Mouse (Mus musculus) liver, adult (tissue): ENCODE measurements around the gene Dennd4a.

Experiments
- GATA4 ChIP-seq: IDR thresholded peaks from 2 replicates; pipeline ENCODE4 v1.6.1; 2014; ENCODE audit warnings: mild to moderate bottlenecking, low read length; ENCODE audit not compliant: insufficient replicate concordance

Gene Dennd4a

GRCm38 (mm10) chr9:64913973-64914372 lies 102.8 kb downstream of the Dennd4a start:
- no peak; the same call in 1 of the 2 replicates for TF ChIP-seq GATA4

- TF ChIP-seq GATA4, result no peak
These were observed 103.5 kb downstream of the Dennd4a start for GRCm38 (mm10) chr9:64914629-64915028.

- TF ChIP-seq GATA4, result no peak
These were observed 107.4 kb downstream of the Dennd4a start for GRCm38 (mm10) chr9:64918560-64918959.

- TF ChIP-seq GATA4, result no peak
These were observed 114.6 kb downstream of the Dennd4a start for GRCm38 (mm10) chr9:64925771-64926170.

GRCm38 (mm10) chr9:64926201-64926991 lies 115.3 kb downstream of the Dennd4a start:
- no peak for TF ChIP-seq GATA4

GRCm38 (mm10) chr9:64930256-64930655 lies 119.1 kb downstream of the Dennd4a start:
- TF ChIP-seq GATA4, result no peak

- TF ChIP-seq GATA4, result no peak
These were observed 120.8 kb downstream of the Dennd4a start for GRCm38 (mm10) chr9:64931751-64932610.

- TF ChIP-seq GATA4, result peak; percentile 79; the same call in 1 of the 2 replicates
These were observed 123.0 kb downstream of the Dennd4a start for GRCm38 (mm10) chr9:64934015-64934754.

- TF ChIP-seq GATA4, result no peak
These were observed 125.4 kb downstream of the Dennd4a start for GRCm38 (mm10) chr9:64936508-64936907.

GRCm38 (mm10) chr9:64937491-64937890 lies 126.4 kb downstream of the Dennd4a start:
- TF ChIP-seq GATA4, result no peak

GRCm38 (mm10) chr9:64938535-64938934 lies 127.4 kb downstream of the Dennd4a start:
- no peak for TF ChIP-seq GATA4

GRCm38 (mm10) chr9:64939281-64939680 lies 128.1 kb downstream of the Dennd4a start:
- TF ChIP-seq GATA4, result no peak

GRCm38 (mm10) chr9:64939790-64940189 lies 128.7 kb downstream of the Dennd4a start:
- TF ChIP-seq GATA4, result no peak

GRCm38 (mm10) chr9:64940731-64941346 lies 129.7 kb downstream of the Dennd4a start:
- no peak for TF ChIP-seq GATA4

- no peak for TF ChIP-seq GATA4
These were observed 130.5 kb downstream of the Dennd4a start for GRCm38 (mm10) chr9:64941650-64942049.
